Mouse (Mus musculus) testis, adult 2 months (tissue): ENCODE results near the gene Lekr1.

Source experiments
- CTCF ChIP-seq: fragments of 200-500 bp; IDR thresholded peaks from 2 replicates; pipeline ENCODE4 v1.5.1; 2012; ENCODE audit warnings: low read depth, mild to moderate bottlenecking, inconsistent platforms, low read length, moderate library complexity; ENCODE audit not compliant: control insufficient read depth, insufficient read depth, insufficient replicate concordance
- POLR2A ChIP-seq: fragments of 200-500 bp; IDR thresholded peaks from 2 replicates; pipeline ENCODE4 v1.6.1; 2012; ENCODE audit warnings: low read depth, mild to moderate bottlenecking, inconsistent platforms, low read length, moderate library complexity; ENCODE audit not compliant: control insufficient read depth

- TF ChIP-seq CTCF (no peak), POLR2A (no peak)
Observed at GRCm38 (mm10) chr3:65626290-65626914, 39.6 kb upstream of the Lekr1 start.
